Mouse (Mus musculus) limb, embryonic 14.5 days (tissue): ENCODE data around the gene Awat2. TPM values are rescaled to one million over a fixed set of nuclear protein-coding genes. Genes with fewer than 3 reads are reported as not detected.
"Not testable (repeated sequence)": the region's sequence is repeated elsewhere in the genome, so short reads cannot be mapped to it uniquely, and the experiment has no call there.

ENCODE experiments used
- ATAC-seq: fragments of 200-750 bp; cut with Nextera tagmentation; 2 replicates; pipeline ENCODE4 v1.8.0; 2017; ENCODE audit warnings: low read depth, moderate number of reproducible peaks, moderate TSS enrichment; ENCODE audit not compliant: low FRiP score
- DNase-seq: peaks from one replicate; pipeline ENCODE4 v3.0.0-alpha.2; 2015; ENCODE audit warnings: low spot score
- H3K27ac ChIP-seq: fragments of 300-500 bp; sonication (generic); replicated peaks from 2 replicates; pipeline ENCODE4 v1.5.1; 2014; ENCODE audit warnings: low read depth, mild to moderate bottlenecking, low read length, moderate library complexity, mixed read lengths
- H3K27me3 ChIP-seq: fragments of 300-500 bp; sonication (generic); 2 replicates; pipeline ENCODE4 v1.6.1; 2014; ENCODE audit warnings: low read length, mixed read lengths; ENCODE audit not compliant: control insufficient read depth, insufficient read depth
- H3K36me3 ChIP-seq: fragments of 300-500 bp; sonication (generic); 2 replicates; pipeline ENCODE4 v1.6.1; 2014; ENCODE audit warnings: mild to moderate bottlenecking, low read length, moderate library complexity, mixed read lengths; ENCODE audit not compliant: control insufficient read depth, insufficient read depth
- H3K4me1 ChIP-seq: fragments of 300-500 bp; sonication (generic); 2 replicates; pipeline ENCODE4 v1.6.1; 2014; ENCODE audit warnings: antibody characterized with exemption, low read length, mixed read lengths; ENCODE audit not compliant: control insufficient read depth, insufficient read depth
- H3K4me2 ChIP-seq: fragments of 300-500 bp; sonication (generic); replicated peaks from 2 replicates; pipeline ENCODE4 v1.6.1; 2014; ENCODE audit warnings: low read depth, mild to moderate bottlenecking, low read length, moderate library complexity; ENCODE audit not compliant: severe bottlenecking
- H3K4me3 ChIP-seq: fragments of 300-500 bp; sonication (generic); replicated peaks from 2 replicates; pipeline ENCODE4 v1.5.1; 2014; ENCODE audit warnings: low read length
- H3K9ac ChIP-seq: fragments of 300-500 bp; sonication (generic); 2 replicates; pipeline ENCODE4 v1.6.1; 2014; ENCODE audit warnings: mild to moderate bottlenecking, low read depth, low read length, moderate library complexity; ENCODE audit not compliant: severe bottlenecking
- H3K9me3 ChIP-seq: fragments of 300-500 bp; sonication (generic); 2 replicates; pipeline ENCODE4 v1.6.1; 2016; ENCODE audit warnings: low read length; ENCODE audit not compliant: control insufficient read depth
- POLR2A ChIP-seq: fragments of 200-500 bp; IDR thresholded peaks from 2 replicates; pipeline ENCODE4 v1.8.0; 2012; ENCODE audit warnings: inconsistent platforms, mild to moderate bottlenecking, moderate library complexity, borderline replicate concordance; ENCODE audit not compliant: insufficient read depth, insufficient read length; ENCODE audit errors: extremely low read depth
- WGBS: fragments of 180-500 bp; shearing (Covaris S2); extraction: QIAGEN DNeasy Blood & Tissue Kit; methylation state at CpG from one replicate; pipeline ENCODE4 v1.1.7; 2014; 5-methylcytosine and 5-hydroxymethylcytosine counted together
- polyA plus RNA-seq, 2 experiments: library from polyadenylated mRNA; depleted of rRNA in 1 of 2; stranded (reverse) in 1 of 2; unstranded in 1 of 2; fragments of >200 nt; fragmentation: Nextera tagmentation in 1 of 2; extraction: Ambion mirVana in 1 of 2; gene quantifications; 2 replicates each; pipeline versions ENCODE4 v1.2.1 to v1.2.3; 2012 to 2014

Awat2 gene
- polyA plus RNA-seq (2012; rRNA removed) = 1.1 TPM in 2 replicates
- polyA plus RNA-seq (2014; fragmentation: Nextera tagmentation; extraction: Ambion mirVana) = 0.81 and 0.88 TPM in 2 replicates

DNA sequence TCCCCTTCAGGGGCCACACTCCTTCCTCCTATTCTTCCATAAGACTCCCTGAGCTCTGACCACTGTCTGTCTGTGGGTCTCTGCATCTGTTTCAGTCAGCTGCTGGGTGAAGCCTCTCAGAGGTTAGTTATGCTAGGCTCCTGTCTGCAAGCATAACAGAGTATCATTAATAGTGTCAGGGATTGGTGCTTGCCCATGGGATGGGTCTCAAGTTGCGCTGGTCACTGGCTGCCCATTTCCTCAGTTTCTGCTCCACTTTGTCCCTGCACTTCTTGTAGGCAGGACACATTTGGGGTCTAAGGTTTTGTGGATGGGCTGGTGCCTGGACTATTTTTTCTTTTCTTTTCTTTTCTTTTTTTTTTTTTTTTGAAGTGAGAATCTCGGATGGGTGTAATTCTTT lies at the start of gene Awat2:
Gene Awat2, minus strand, starts transcription at position 101 of the 400 bp plus-strand sequence.
- not testable (repeated sequence) for H3K4me3 ChIP-seq, H3K27ac ChIP-seq, ATAC-seq, H3K36me3 ChIP-seq, H3K27me3 ChIP-seq, DNase-seq, H3K4me1 ChIP-seq, H3K4me2 ChIP-seq, H3K9ac ChIP-seq, H3K9me3 ChIP-seq
- 86% methylated on average over 2 of the region's 2 CpGs for WGBS

DNA sequence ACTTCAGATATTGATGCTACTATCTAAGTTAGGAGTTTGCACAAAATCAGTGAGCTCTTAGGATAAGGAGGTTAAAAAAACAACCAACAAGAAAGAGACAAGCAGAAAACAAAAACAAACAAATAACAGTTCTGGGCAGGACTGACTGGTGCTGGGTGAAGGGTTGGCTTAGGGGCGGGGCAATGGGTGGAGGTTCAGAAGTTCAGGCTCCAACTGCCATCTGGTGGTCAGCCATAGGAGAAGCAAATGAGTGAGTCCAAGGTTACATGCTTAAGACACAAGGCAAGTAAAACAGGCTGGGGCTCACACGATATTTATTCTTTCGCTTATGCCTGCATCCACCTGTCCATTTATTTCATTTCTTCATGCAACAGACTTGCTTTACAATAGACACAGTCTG lies 37.8 kb upstream of the Awat2 start:
- 28% methylated on average over 3 of the region's 3 CpGs for WGBS

DNA sequence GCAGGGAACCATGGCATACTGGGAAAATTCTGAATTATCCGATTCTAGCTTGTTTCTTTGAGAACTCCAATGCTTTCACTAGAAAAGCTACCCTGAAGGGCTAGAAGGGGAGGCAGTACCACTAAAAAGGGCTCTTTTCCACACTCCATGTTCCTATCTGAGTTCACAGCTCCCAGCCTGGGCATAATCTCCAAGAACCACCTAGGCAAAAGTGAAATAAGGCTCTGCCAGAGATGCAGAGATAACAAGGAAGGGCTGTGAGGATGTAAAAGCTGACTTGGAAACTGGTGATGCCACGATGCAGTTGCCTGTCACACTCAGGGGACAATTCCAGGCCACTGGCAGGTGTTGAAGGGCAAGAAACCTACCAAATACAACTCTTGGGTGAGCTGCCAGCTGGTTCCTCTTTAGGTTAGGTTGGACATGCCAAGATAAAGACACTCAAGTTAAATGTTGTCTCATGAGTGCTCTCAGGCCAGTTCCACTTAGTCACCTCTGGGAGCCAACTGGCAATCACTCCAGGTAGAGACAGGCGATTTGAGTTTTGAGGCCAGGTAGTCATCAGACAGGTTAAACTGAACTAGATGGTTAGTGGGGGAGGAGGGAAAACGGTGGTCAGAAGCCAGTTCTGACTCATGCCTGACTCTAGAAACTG lies 33.2 kb upstream of the Awat2 start:
- Histone ChIP-seq H3K27ac (no peak overlapping the region), H3K4me3 (no peak overlapping the region), H3K4me1 (no peaks in the 10 kb centered on the region), H3K36me3 (no peaks in the 10 kb centered on the region), H3K4me2 (no peak overlapping the region), H3K9me3 (no peaks in the 10 kb centered on the region), H3K9ac (no peak overlapping the region), H3K27me3 (no peaks in the 10 kb centered on the region)
- no peak for DNase-seq
- TF ChIP-seq POLR2A = no peak
- 71% methylated on average over 4 of the region's 4 CpGs for whole genome bisulfite sequencing
- no peak for ATAC-seq

More for the DNA sequence above, 37.8 kb upstream of the Awat2 start:
- Histone ChIP-seq H3K9ac (no peak overlapping the region), H3K4me1 (no peaks in the 10 kb centered on the region), H3K4me2 (no peak overlapping the region), H3K27me3 (no peaks in the 10 kb centered on the region), H3K27ac (no peak overlapping the region), H3K36me3 (no peaks in the 10 kb centered on the region), H3K9me3 (no peaks in the 10 kb centered on the region), H3K4me3 (no peak overlapping the region)
- peak; percentile 62 for DNase-seq
- no peak for TF ChIP-seq POLR2A
- ATAC-seq = peak; percentile 82; the same call in 1 of the 2 replicates

DNA sequence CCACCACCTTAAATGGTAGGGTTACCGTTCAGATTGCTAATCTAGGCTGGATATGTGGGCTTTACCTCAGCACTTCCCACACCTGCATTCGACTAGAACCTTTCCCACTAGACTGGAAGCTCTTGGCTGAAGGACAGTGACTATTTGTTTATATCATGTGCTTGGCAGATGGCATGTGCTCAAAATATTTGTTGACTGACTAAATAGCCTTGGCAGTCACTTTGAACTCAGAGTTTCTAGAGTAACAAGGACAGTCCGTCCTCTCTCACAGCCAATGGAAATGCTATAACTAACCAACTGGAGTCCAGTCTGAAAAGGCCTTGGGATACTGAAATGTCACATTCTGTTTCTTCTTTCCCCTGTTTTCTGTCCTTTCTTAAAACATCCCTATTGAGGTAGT lies 29.0 kb upstream of the Awat2 start:
- ATAC-seq (no peak), DNase-seq (no peak)
- H3K4me2 ChIP-seq = no peak overlapping the region
- H3K27ac ChIP-seq = no peak overlapping the region
- 86% methylated on average over 3 of the region's 3 CpGs for WGBS
- no peaks in the 10 kb centered on the region for H3K9me3 ChIP-seq
- H3K9ac ChIP-seq = no peak overlapping the region
- no peak overlapping the region for H3K4me3 ChIP-seq
- no peaks in the 10 kb centered on the region for H3K36me3 ChIP-seq
- no peaks in the 10 kb centered on the region for H3K27me3 ChIP-seq
- H3K4me1 ChIP-seq = no peaks in the 10 kb centered on the region
- TF ChIP-seq POLR2A = no peak

DNA sequence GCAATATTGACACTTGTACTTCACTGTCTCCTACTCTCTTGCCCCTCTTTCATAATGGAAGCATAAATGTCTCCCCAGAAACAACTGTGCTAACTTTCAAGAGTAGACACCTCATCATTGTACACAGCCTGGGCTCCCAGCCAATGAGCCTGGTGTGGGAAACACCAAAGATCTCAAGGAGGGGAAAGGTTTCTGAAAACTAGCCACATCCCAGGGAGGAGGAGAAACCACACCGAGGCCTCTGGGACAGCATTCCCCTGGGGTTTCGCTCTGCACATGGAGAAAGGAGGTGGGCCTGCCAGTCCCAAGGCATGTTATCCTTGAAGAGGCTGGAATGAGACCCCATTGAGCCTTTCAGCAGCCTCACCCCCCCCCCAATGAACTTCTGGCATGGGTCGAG lies 27.6 kb upstream of the Awat2 start:
- no peaks in the 10 kb centered on the region for H3K4me1 ChIP-seq
- no peak overlapping the region for H3K9ac ChIP-seq
- H3K36me3 ChIP-seq = no peaks in the 10 kb centered on the region
- H3K27ac ChIP-seq = no peak overlapping the region
- H3K27me3 ChIP-seq = no peaks in the 10 kb centered on the region
- ATAC-seq = no peak
- no peak overlapping the region for H3K4me2 ChIP-seq
- 88% methylated on average over 3 of the region's 3 CpGs for WGBS
- no peak for TF ChIP-seq POLR2A
- H3K4me3 ChIP-seq = no peak overlapping the region
- H3K9me3 ChIP-seq = no peaks in the 10 kb centered on the region
- DNase-seq = no peak
